Mouse (Mus musculus) heart, postnatal 0 days (tissue): ENCODE results near the gene Klf6. TPM values are rescaled to one million over a fixed set of nuclear protein-coding genes. Genes with fewer than 3 reads are reported as not detected.
A peak's percentile ranks its signal among the peaks of the same experiment; 100 is the strongest.

Source experiments
- ATAC-seq: fragments of 200-750 bp; cut with Nextera tagmentation; 2 replicates; pipeline ENCODE4 v1.8.0; 2017; ENCODE audit warnings: low read depth, moderate number of reproducible peaks, moderate library complexity; ENCODE audit not compliant: insufficient read depth
- DNase-seq: peaks from one replicate; pipeline ENCODE4 v3.0.0-alpha.2; 2016; ENCODE audit warnings: low spot score
- H3K27ac ChIP-seq: fragments of 300-500 bp; sonication (generic); 2 replicates; pipeline ENCODE4 v1.5.1; 2014; ENCODE audit warnings: low read depth, mild to moderate bottlenecking
- H3K27me3 ChIP-seq: fragments of 300-500 bp; sonication (generic); 2 replicates; pipeline ENCODE4 v1.6.1; 2014; ENCODE audit warnings: low read length, mixed read lengths; ENCODE audit not compliant: control insufficient read depth, insufficient read depth
- H3K36me3 ChIP-seq: fragments of 300-500 bp; sonication (generic); replicated peaks from 2 replicates; pipeline ENCODE4 v1.6.1; 2014; ENCODE audit warnings: low read length, mixed read lengths; ENCODE audit not compliant: control insufficient read depth, insufficient read depth
- H3K4me1 ChIP-seq: fragments of 300-500 bp; sonication (generic); 2 replicates; pipeline ENCODE4 v1.6.1; 2014; ENCODE audit warnings: antibody characterized with exemption; ENCODE audit not compliant: control insufficient read depth, insufficient read depth
- H3K4me2 ChIP-seq: fragments of 300-500 bp; sonication (generic); 2 replicates; pipeline ENCODE4 v1.6.1; 2014; ENCODE audit warnings: low read depth, mild to moderate bottlenecking, low read length, moderate library complexity
- H3K4me3 ChIP-seq: fragments of 300-500 bp; sonication (generic); 2 replicates; pipeline ENCODE4 v1.5.1; 2014; ENCODE audit warnings: low read depth, low read length
- H3K9ac ChIP-seq: fragments of 300-500 bp; sonication (generic); replicated peaks from 2 replicates; pipeline ENCODE4 v1.6.1; 2014; ENCODE audit warnings: low read depth, low read length, mixed read lengths
- H3K9me3 ChIP-seq: fragments of 300-500 bp; sonication (generic); replicated peaks from 2 replicates; pipeline ENCODE4 v1.6.1; 2016; ENCODE audit warnings: low read length; ENCODE audit not compliant: control insufficient read depth
- CTCF ChIP-seq: IDR thresholded peaks from 2 replicates; pipeline ENCODE4 v1.5.1; 2016; ENCODE audit warnings: antibody characterized with exemption, control low read depth, low read depth
- EP300 ChIP-seq: IDR thresholded peaks from 2 replicates; pipeline ENCODE4 v1.6.1; 2016; ENCODE audit warnings: antibody characterized with exemption, low read depth
- WGBS: fragments of 180-500 bp; shearing (Covaris S2); extraction: QIAGEN DNeasy Blood & Tissue Kit; methylation state at CpG from one replicate; pipeline ENCODE4 v1.1.7; 2014; 5-methylcytosine and 5-hydroxymethylcytosine counted together
- polyA plus RNA-seq: library from polyadenylated mRNA; unstranded; fragments of >200 nt; fragmentation: Nextera tagmentation; extraction: Ambion mirVana; gene quantifications from 2 replicates; pipeline ENCODE4 v1.2.1, GENCODE M21; 2015
- total RNA-seq: library from RNA; depleted of rRNA; stranded (reverse); fragments of >200 nt; gene quantifications from 2 replicates; pipeline ENCODE4 v1.2.3, GENCODE M21; 2014; ENCODE audit warnings: low replicate concordance

Klf6 gene
- total and polyA plus RNA-seq, 2 experiments from 2014 or later: 59.6 to 65.3 TPM

DNA sequence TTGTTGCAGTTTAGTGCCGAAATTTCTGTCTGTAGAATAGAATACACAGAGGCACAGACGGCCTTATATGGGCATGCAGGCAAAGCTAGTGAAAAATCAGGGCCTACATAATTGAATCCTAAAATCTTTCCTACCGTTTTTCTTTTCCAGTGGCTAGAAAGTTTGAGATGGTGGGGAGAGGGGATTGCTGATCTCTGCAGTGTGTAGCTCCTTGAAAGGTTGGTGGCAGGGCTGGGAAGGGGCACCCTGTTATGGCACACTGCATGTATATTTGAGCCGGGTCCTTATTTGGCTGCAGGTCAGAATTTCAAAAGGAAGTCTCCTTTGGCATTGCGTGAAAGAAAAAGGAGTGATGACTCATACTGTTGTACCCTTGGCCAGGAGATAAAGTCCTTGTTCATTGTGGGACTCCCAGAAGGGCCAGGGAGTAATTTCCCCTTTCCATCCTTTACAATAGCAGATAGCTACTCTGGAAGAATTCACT lies 2.2 kb downstream of the Klf6 start:
- H3K4me3 ChIP-seq: peak overlapping the region; percentile 99
- WGBS: under 1% methylated on average over 5 of the region's 5 CpGs
- DNase-seq: peak; percentile 88
- H3K9ac ChIP-seq: peak overlapping the region; percentile 96
- H3K27ac ChIP-seq: peak overlapping the region; percentile 100
- peaks cover 39% of the 10 kb centered on the region for H3K36me3 ChIP-seq
- H3K27me3 ChIP-seq: 0 out of 2 replicates have a peak, but pooled peaks cover 3% of the 10 kb centered on the region
- peak overlapping the region; percentile 75 for H3K4me2 ChIP-seq
- ATAC-seq: no peak
- H3K4me1 ChIP-seq: peaks cover 21% of the 10 kb centered on the region
- H3K9me3 ChIP-seq: no peaks in the 10 kb centered on the region
- TF ChIP-seq EP300 (peak; percentile 16; the same call in 1 of the 2 replicates), CTCF (no peak)

DNA sequence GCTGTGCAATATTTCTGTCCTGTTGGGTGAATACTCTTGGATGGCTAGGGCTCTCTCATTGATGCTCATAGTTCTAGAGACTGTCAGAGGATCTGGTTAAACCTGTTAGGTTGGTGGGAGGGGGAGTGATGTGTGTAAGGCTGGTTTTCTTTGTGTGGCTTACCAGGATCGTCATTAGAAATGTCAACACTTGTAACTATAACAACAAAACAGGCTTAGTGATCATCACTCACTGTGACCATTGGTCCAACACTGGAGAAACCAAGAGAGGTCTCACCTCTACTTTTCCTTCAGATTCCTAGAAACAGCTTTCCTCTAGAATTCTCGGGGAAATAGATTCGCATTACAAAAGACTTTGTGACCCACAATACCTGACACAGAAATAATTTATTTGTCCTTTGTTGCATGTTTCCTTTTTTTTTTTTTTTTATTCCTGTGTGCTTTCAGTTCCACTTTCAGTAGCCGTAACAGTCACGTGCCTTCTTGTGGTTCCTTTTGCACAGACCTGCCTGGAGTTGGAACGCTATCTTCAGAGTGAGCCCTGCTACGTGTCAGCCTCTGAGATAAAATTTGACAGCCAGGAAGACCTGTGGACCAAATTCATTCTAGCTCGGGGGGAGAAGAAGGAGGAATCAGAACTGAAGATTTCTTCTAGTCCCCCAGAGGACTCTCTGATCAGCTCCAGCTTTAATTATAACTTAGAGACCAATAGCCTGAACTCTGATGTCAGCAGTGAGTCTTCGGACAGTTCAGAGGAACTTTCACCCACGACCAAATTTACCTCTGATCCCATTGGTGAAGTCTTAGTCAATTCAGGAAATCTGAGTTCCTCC lies 3.2 kb downstream of the Klf6 start:
- peaks cover 23% of the 10 kb centered on the region for H3K4me1 ChIP-seq
- DNase-seq: peak; percentile 59
- no peak for ATAC-seq
- 0 out of 2 replicates have a peak, but pooled peaks have one; percentile 24 for TF ChIP-seq EP300
- TF ChIP-seq CTCF: no peak
- 0 out of 2 replicates have a peak, but pooled peaks cover 3% of the 10 kb centered on the region for H3K27me3 ChIP-seq
- no peaks in the 10 kb centered on the region for H3K9me3 ChIP-seq
- peak overlapping the region; percentile 100 for H3K27ac ChIP-seq
- whole genome bisulfite sequencing: 6% methylated on average over 10 of the region's 10 CpGs
- peak overlapping the region; percentile 99 for H3K4me3 ChIP-seq
- peak overlapping the region; percentile 50 for H3K9ac ChIP-seq
- H3K4me2 ChIP-seq: peak overlapping the region; percentile 75
- peaks cover 46% of the 10 kb centered on the region for H3K36me3 ChIP-seq

DNA sequence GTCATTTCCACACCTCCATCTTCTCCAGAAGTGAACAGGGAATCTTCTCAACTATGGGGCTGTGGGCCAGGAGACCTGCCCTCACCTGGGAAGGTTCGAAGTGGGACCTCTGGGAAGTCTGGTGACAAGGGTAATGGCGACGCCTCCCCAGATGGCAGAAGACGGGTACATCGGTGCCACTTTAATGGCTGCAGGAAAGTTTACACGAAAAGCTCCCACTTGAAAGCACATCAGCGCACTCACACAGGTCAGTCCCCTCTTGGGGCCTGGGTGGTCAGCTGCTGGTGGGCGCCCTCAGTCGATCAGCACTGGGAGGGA lies 3.8 kb downstream of the Klf6 start:
- WGBS: 76% methylated on average over 9 of the region's 9 CpGs
- Histone ChIP-seq H3K4me3 (peak overlapping the region; percentile 99), H3K27me3 (0 out of 2 replicates have a peak, but pooled peaks cover 3% of the 10 kb centered on the region), H3K9me3 (no peaks in the 10 kb centered on the region), H3K4me1 (peaks cover 28% of the 10 kb centered on the region), H3K36me3 (peaks cover 51% of the 10 kb centered on the region), H3K9ac (no peak overlapping the region; the same call in 1 of the 2 replicates), H3K4me2 (peak overlapping the region; percentile 75), H3K27ac (peak overlapping the region; percentile 100)
- ATAC-seq (no peak), DNase-seq (no peak)
- TF ChIP-seq CTCF (no peak), EP300 (no peak)

DNA sequence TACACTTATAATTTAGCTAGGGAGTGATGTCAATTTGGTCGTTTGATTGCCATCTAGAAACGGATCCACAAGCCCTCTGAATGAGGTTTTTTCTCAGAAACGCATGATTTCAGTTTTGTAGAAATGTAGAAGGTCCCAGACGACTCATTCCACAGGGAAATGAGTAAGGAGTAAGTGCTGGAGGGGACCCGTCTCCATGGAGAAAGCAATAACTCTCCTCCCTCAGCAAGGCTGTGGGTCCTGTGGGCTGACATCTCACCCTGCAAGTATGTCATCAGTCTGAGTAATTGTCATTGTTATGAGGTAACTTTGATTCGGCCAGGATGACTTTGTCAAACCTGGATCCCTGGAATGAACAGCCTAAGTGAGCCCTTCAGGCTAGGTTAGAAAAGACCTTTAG lies 4.8 kb downstream of the Klf6 start:
- Histone ChIP-seq H3K9ac (peak overlapping the region; percentile 40; the same call in 1 of the 2 replicates), H3K9me3 (no peaks in the 10 kb centered on the region), H3K4me3 (peak overlapping the region; percentile 99), H3K4me1 (peaks cover 29% of the 10 kb centered on the region), H3K27me3 (0 out of 2 replicates have a peak, but pooled peaks cover 3% of the 10 kb centered on the region), H3K27ac (0 out of 2 replicates have a peak overlapping the region, but pooled peaks have one; percentile 100), H3K36me3 (peaks cover 51% of the 10 kb centered on the region), H3K4me2 (peak overlapping the region; percentile 75)
- no peak for TF ChIP-seq EP300
- TF ChIP-seq CTCF: no peak
- no peak for DNase-seq
- ATAC-seq: no peak
- WGBS: 66% methylated on average over 6 of the region's 6 CpGs

DNA sequence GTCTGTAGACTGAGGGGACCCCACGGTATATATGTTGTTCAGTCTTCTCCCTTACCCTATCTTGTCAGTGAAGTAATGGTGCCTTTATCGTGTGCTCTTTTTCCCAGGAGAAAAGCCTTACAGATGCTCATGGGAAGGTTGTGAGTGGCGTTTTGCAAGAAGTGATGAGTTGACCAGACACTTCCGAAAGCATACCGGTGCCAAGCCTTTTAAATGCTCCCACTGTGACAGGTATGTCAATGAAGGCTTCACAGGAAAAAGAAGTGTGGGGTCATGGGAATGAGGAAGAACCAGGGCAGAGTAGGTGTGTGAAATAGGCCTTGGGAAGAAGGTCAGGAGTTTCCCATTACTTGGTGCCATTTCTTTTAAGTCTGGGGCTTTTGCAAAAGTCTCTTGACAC lies 5.2 kb downstream of the Klf6 start:
- H3K4me2 ChIP-seq: peak overlapping the region; percentile 75; the same call in 1 of the 2 replicates
- ATAC-seq (no peak), DNase-seq (no peak)
- peaks cover 29% of the 10 kb centered on the region for H3K4me1 ChIP-seq
- no peak overlapping the region for H3K27ac ChIP-seq
- peaks cover 51% of the 10 kb centered on the region for H3K36me3 ChIP-seq
- H3K9ac ChIP-seq: no peak overlapping the region
- TF ChIP-seq CTCF (no peak), EP300 (no peak)
- 0 out of 2 replicates have a peak, but pooled peaks cover 3% of the 10 kb centered on the region for H3K27me3 ChIP-seq
- WGBS: 71% methylated on average over 5 of the region's 5 CpGs
- no peak overlapping the region for H3K4me3 ChIP-seq
- no peaks in the 10 kb centered on the region for H3K9me3 ChIP-seq
